Mouse (Mus musculus) neural tube, embryonic 10.5 days (tissue): ENCODE data around the gene Zfp280b.
"Not testable (repeated sequence)": the region's sequence is repeated elsewhere in the genome, so short reads cannot be mapped to it uniquely, and the experiment has no call there.

Source experiments
- DNase-seq: peaks from one replicate; pipeline ENCODE4 v3.0.0-alpha.2; 2017; ENCODE audit warnings: low spot score; ENCODE audit errors: extremely low spot score

Gene Zfp280b

DNA sequence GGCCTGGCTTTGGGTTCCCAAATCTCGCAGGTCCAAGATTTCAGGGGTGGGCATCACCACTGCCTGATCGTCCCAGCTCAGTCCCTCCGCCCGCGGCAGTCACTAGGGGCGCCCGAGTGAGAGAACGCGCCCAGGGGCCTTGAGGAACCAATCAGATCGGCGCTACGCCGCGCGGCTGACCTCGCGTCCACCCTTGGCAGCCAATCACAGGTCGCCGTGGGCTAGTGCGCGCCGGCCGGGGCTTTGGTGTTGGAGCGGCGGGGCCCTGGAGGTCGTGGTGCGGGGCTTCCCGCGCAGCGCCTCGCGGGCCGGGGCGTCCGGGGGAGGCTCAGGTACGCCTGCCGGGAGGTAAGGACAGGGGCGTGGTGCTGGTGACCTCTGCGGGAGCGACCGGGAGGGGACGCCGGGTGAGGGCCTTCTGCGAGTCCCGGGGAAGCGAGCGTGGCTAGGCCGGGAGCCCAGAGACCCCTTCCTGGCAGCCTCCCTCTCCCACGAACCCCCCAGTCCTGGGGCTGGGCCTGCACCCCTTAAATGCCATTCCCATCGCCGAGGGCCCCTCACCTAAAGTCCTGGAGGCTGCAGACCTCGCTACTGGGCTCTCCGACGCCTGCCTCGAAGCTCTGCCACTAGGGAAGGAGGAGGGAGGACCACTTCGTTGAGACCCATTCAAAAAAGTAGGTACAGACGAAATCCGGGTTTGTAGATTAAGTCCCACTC lies at the start of gene Zfp280b:
TSS of gene Zfp280b (plus strand) at position 249 of the 717 bp plus-strand sequence.
- peak; percentile 94 for DNase-seq

DNA sequence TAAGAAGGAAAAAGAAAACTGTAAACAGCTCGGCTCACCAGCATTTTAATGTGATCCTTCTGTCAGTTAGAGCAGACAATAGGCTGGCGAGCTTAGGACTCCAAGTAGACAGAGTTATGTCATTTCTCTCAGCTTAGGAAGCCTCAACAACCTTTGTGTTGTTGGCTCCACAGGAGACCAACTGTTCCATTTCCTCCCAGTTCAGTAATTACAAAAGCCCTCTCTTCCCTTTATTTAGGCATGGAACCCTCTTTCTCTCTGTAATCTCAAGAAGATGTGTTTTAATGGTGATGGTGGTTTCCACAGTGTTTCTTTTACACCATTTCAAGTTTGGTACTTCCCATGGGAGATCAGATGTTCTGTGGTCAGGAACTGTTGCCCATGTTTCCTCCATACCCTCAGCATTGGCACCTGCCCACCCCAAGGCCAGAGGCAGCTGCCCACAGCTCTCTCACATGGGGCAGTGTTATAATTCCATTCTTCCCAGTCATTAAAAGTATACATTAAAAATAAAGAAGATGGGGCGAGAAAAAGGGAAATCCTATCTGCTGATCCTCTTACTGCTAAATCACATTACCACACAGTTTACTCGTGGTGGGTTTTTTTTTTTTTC lies 41.9 kb upstream of the Zfp280b start:
- no peak for DNase-seq

DNA sequence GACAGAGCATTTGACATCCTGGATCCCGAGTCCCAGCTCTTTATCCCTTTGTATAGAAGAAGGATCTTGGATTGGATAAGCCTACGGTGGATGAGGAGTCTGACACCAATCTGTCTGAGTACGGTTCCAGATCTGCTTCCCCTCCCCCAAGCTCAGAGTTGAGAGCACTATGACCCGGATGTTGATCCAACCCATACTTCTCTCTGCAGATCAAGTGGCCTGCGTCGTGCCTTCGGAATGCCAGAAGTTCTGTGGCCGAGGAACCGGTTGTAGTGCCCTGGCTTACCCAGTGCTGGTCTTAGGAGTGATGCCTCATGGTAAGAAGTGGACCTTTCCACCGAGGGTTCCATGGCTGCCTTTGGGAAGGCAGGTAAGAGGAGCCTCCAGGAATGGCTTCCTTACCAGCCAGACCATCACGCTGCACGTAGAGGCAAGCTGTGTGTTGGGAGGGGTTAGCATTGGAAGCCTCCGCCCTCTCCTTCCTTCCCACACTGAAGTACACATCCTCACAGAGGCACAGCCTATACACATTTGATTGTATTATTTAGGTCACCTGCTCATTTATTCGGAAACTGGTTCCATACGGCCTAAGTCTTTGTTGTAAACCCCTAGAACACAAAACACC lies 38.7 kb upstream of the Zfp280b start:
- no peak for DNase-seq

DNA sequence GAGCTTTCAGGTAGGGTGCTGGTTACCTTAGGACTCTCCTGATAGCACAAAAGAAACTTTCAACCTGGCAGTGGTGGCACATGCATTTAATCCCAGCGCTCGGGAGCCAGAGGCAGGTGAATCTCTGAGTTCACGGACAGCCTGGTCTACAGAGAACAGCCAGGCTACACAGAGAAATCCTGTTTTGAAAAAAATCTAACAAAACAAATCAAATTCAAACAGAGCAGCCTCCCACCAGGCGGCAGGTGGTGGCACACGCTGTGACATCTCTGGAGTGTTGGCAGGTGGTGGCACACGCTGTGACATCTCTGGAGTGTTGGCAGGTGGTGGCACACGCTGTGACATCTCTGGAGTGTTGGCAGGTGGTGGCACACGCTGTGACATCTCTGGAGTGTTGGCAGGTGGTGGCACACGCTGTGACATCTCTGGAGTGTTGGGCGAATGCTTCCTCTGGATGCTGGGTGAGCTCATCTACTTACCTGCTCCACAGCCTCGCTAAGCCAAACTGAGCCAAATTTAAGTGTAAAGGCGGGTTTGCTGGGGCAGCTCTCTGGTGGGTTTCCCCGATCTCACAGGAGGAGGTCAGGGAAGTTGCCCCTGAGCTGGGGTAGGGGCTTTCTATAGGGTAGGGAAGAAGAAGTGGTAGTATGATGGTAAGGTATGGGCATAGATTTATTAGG lies 37.8 kb upstream of the Zfp280b start:
- DNase-seq = not testable (repeated sequence)

DNA sequence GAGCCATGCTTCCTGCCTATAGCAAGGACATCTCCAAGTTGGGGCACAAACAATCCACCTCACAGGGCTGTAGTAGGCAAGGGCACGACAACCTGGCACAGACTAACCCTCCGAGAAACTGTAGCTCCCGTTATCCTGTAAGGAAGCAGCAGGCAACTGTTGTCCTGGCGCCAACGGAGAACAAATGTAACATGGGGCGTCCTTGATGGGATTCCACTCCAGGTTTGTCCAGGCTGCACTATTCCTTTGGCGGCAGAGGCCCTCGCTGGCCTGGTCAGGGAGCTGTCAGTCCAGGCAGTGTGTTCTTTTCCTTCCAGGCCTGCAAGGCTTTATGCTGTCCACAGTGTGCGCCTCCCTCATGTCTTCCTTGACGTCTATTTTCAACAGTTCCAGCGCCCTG lies 37.0 kb upstream of the Zfp280b start:
- no peak for DNase-seq

DNA sequence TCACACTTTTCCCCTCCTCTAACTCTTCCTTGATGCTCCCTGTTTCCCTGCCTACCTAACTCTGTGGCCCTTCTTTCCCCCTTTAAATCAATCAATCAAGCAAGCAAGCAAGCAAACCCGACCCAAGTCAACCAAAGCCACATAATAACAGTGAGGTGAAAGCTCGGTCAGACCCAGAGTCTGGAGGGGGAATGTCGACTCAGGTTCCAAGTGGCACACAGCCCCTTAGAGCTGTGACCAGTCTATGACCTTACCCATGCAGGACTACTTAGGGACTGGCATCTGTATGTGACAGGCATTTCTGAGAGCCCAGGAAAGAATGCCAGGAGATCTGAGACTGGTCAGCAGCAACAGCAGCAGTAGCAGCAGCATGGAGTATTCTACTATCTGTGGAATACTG lies 36.1 kb upstream of the Zfp280b start:
- DNase-seq = no peak

DNA sequence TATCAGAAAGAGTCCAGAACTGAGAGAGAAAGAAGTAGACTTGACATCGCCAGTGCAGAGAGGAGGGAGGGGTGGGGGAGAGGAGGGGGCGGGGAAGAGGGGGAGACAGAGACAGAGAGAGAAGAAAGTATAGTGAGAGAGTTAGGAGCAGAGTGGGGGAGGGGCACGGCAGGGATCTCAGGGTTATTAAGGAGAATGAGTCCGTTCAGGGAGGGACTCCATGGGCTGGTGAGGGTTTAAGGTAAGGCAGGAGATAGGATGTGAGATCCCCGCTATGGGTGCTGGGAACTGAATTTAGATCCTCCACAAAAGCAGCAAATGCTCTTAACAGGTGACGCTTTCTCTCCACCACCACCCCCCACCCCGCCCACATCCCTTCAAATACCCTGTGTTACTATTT lies 31.3 kb upstream of the Zfp280b start:
- DNase-seq = no peak

DNA sequence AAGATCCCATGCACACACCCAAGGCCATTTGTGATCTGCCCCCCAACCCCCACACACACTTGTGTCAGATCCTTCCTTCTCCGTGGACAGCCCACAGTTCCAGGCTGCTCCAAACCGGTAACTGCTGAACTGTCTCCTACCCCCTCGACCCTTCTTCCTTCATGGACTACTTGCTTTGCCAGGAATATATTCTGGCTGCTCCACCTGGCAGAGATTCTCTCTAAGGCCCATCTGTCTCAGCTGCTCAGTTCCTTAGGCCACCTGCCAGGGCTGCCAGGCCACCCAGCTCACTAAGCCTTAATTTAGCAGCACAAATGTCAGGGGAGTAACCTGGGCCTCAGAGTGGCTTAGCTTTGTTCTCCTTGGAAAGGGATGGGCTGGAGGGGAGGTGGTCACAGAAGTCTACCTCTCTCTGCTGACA lies 30.3 kb upstream of the Zfp280b start:
- no peak for DNase-seq

DNA sequence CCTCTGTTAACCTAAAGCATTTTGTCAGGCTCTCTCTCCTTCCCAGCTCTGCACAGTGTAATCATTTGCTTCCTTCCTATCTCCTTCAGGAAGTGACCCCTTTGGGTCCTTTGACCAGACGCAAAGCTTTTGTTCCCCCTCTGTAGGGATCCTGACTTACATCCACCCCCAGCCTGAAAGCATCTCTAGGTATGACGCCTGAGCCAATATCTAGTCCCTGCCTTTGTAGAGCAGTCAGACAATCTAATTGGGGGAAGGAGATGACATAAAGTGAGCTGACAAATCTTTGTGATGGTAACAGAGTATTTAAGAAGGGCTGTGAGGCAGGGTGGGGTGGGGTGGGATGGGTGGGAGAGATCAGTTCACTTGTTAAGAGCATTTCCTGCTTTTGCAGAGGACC lies 29.8 kb upstream of the Zfp280b start:
- no peak for DNase-seq

DNA sequence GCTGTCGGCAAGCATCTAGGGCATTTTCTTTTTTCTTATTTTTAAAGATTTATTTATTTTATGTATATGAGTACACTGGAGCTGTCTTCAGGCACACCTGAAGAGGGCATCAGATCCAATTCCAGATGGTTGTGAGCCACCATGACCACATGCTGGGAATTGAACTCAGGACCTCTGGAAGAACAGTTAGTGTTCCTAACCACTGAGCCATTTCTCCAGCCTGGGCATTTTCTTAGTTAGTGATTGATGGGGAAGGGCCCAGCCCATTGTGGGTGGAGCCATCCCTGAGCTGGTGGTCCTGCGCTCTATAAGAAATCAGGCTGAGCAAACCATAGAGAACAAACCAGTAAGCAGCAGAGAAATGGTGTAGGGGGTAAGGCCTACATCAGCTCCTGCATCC lies 29.2 kb upstream of the Zfp280b start:
- DNase-seq = no peak

DNA sequence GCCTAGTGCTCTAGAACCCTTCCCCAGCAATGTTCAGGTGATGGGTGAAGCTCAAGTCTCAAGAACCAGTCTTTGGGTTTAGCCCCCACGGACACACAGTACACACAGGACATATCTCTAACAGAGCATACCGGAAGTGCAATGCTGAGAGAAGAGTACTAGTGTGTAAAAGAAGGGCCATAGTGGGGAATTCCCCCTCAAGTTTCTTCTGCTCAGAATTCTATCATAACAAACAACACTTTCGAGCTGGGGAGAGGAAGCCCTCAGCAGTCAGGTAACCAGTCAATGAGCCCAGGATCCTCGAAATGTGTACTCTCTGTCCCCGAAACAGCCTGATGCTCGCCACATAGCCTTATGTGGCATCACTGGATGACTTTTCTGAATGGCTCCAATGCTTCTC lies 26.1 kb upstream of the Zfp280b start:
- DNase-seq = no peak

DNA sequence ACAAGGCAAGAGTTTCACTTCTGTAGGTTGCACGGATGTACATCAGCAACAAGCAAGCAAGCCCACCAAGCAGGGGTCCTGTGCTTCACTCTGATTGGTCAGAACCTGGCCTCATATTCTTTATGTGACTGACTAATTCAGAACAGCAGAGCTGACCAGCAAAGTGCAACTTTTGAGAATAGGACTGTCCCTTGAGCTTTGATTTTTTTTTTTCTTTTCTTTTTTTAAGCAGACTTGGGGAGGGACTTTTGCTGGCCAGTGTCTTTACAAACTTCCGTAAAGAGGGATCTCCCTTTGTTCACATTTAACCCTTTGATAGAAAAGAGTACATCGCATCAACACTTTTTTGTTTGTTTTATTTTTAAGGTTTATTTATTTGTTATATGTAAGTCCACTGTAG lies 22.6 kb upstream of the Zfp280b start:
- DNase-seq = no peak

DNA sequence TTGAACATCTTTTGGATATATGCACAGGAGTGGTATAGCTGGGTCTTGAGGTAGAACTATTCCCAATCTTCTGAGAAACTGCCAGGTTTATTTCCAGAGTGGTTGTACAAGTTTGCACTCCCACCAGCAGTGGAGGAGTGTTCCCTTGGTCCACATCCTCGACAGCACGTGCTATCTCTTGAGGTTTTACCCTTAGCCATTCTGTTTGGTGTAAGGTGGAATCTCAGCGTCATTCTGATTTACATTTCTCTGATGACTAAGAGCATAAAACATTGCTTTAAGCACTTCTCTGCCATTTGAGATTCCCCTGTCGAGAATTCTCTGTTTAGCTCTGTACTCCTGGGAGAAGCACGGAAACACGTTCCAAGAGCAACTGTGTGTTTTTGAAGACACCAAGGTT lies 19.5 kb upstream of the Zfp280b start:
- DNase-seq = no peak

DNA sequence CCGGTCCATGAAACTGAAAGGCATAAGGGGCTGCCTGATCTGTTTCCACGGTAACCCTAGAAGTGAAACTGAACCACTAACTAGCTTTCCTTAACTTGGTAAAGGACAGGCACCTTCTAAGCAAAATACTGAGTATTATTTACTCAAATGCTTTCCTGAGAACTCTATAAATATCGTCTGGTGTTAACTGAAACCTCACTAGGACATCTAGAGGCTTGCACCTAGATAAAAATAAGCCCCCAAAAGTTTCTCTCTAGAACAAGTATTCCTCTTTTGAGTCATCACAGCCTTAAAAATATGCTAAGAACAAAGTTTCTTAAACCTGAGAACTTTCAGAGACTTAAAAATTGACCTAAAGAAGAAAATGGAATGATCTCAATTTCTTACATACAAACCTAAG lies 15.6 kb upstream of the Zfp280b start:
- DNase-seq = no peak

DNA sequence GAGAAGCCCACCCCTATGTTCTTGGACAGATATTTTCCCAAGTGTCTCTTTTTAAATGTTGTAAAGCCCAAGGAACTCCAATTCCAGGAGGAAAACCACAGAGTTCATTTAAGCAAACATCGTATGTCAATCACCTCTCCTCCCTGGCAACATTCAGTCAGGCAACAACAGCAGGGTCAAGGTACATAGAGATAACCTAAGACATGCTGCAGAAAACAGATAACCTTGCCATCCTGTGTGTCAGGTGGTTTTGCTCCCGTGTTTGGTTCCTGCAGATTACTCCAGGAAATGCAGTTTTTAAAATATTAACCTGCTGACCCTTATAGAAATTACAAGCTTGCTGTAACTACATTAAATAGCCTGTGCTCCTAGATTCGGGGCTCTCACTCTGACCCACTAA lies 10.7 kb upstream of the Zfp280b start:
- DNase-seq = no peak

DNA sequence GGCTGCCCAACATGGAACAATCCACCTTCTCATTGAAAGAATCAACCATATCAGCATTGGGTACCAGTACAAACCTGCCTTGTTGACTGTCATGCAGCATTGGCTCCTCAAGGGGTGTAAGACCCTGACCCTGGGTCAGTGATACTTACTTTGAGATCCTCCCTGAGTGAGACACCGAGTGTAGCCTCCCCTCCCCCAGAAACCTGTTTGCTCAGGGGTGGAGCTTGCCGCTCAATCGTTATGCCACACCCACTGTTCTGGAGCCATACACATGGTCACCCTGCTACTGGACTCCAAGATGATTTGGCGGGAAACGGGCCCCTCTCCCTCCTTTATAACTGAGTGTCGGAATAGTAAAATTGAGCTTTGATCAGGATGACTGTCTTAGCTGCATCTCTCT lies 8.5 kb upstream of the Zfp280b start:
- no peak for DNase-seq

DNA sequence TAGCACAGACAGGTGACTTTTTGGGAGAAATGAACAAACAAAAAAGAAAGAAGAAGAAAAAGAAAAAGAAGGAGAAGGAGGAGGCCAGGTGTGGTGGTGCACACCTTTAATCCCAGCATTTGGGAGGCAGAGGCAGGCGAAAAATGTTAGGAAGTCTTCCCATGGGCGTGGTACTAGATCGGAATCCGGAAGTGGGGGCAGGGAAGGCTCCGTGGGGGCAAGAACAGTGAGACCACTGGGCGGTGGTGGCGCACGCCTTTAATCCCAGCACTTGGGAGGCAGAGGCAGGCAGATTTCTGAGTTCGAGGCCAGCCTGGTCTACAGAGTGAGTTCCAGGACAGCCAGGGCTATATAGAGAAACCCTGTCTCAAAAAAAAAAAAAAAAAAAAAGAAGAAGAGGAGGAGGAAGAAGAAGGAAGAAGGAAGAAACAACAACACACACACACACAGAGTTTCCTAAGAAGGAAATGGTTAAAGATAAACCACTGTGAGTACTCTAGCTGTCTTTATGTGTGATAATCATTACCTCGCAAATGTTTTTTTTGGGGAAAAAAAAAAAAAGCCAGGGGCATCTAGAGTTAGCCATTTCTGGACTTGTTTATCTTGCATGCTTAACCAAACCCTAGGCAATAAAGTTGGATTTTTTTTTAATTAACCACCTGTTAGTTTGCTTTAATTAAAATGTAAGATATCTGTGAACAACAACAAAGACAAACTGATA lies 6.8 kb upstream of the Zfp280b start:
- DNase-seq = no peak

DNA sequence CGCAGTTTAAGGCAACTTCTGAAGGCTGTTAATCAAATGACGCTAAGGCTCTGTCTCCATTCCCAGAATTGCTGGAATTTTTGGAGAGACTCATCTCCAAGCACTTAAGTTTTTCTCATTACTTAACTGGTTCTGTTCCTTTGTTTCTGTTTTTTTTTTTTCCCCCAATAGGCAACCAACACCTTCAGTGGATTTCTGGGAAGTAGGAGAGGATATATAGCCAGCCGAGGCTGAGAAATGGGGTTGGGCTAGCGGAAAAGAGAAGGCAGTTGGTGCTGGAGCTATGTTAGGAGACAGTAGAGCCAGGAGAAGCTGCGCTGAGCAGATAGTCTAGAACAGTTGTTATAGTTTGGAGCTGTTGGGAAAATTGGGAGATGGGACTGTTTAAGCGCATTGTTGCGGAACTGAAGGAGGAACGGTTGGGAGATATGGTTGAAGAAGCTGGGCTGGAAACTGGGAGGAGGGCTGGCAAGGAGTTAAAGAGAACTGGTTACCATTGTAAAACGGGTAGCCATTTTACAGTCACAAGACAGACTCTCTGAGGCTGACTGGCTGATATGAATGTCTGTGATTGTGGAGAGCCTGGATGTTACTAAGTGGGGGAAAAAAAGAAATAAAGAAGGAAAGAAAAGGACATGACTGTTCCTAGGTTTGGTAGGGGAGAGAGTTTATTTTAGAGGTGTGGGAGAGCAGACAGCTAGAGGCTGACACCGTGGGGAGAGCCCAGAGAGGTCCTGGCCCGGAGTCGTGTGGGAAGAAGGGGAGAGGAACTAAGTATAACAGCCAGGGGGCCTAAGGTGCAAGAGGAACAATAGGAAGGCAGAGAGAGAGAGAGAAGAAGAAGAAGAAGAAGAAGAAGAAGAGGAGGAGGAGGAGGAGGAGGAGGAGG lies 5.1 kb upstream of the Zfp280b start:
- no peak for DNase-seq

DNA sequence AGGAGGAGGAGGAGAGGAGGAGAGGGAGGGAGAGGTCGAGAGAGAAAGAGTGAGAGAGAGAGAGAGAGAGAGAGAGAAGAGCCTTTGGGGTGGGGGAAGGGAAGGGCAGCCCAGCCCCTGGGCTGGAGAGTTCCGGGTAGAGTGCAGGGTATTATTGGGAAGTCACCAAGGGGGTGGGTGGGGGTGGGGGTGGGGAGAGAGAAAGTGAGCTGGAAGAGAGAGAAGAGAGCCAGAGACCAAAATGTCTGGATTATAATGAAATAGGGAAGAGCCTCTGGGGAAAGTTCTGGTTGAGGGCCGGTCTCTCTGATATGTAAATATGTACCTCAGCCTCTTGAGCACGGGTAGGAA lies 4.5 kb upstream of the Zfp280b start:
- DNase-seq = no peak

DNA sequence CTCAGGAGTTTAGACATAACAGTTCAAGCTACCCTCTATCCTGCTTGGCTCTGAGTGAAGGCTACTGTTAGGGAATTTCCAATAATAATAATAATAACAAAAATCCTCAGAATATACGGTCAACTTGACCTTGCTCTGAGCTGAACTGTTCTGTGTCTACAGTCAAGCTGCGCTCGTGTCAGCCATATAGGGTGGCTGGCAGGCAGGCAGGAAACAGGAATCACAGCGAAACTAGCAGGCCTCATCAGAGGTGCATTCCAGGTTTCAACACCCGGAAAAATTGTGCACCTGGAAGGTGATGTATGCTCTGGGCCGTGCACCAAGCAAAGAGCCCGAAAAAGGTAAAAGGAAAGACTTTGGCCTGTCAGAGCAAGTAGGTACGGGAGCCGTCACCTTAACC lies 4.1 kb upstream of the Zfp280b start:
- no peak for DNase-seq

DNA sequence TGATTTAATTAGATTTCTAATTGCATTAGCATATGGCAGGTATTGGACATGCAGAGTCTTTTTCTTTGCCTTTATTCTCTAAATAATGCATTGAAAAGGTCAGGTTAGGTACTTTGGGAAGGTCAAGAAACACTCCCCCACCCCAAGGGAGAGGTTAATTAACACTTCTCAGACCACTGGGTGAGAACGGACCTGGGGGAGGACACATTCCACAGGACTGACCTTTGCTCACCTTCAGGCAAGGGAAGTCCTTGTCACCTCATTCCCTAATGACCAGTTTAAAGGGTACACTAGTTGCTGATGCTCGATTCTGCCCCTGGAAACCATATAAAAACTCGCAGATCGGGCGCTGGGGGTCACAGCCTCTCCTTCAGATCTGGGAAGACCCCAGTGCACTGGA lies 3.2 kb upstream of the Zfp280b start:
- DNase-seq = no peak
